Comparison of ENCODE assay signal across 1 mouse cellular context in the genomic region with DNA sequence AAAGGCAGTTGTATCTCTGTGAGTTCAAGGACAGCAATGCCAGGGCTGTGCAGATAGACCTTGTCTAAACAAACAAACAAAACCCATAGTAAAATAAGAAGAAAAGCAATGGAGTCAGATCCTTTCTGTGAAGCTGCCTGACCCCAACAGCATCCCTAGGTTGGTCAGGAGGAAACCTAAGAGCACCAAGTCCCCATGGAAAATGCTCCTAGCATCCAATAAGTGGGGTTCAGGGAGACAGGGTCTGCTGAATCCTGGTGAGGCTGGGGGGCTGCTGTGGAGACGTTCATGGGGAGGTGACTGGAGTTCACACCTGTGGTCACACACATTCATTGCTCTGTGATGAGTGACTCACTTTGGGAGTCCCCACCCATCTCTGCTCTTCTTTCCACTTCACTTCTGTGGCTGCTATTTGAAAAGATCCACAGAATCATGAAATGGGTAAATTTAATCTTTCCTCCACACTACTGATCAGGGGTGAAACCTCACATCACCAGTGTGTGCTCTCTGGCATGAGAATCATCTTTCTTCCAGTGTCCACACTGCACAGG. TPM values are rescaled to one million over a fixed set of nuclear protein-coding genes. Genes with fewer than 3 reads are reported as not detected.
"Had no signal": no experiment of that assay in that cellular context is flagged by ENCODE, and none has a peak within 500 bp of the region (broad histone marks: within the 10 kb centered on the region; RNA-seq: fewer than 3 reads in every experiment).

No protein-coding gene starts in this region.

RNA-seq across cellular contexts. Expression of gene H2-Q10, which starts 32.4 kb away (rescaled TPM):
- polyA plus RNA-seq: forebrain, embryonic 13.5 days had no signal
